Mouse (Mus musculus) kidney, adult 2 months (tissue): ENCODE data around the gene Olfr1532-ps1. TPM values are rescaled to one million over a fixed set of nuclear protein-coding genes. Genes with fewer than 3 reads are reported as not detected.
"Not testable (repeated sequence)": the region's sequence is repeated elsewhere in the genome, so short reads cannot be mapped to it uniquely, and the experiment has no call there.

ENCODE experiments used
- DNase-seq: peaks from one replicate; pipeline ENCODE4 v3.0.0; 2021
- H3K27ac ChIP-seq: fragments of 200-500 bp; 2 replicates; pipeline ENCODE4 v1.5.1; 2012; ENCODE audit warnings: low read depth, low read length, control low read depth, inconsistent platforms; ENCODE audit not compliant: insufficient read depth
- H3K27me3 ChIP-seq: fragments of 200-500 bp; replicated peaks from 2 replicates; pipeline ENCODE4 v1.6.1; 2012; ENCODE audit warnings: mild to moderate bottlenecking, moderate library complexity, low read length, inconsistent platforms; ENCODE audit not compliant: control insufficient read depth, insufficient read depth
- H3K36me3 ChIP-seq: fragments of 200-500 bp; 2 replicates; pipeline ENCODE4 v1.6.1; 2012; ENCODE audit warnings: mild to moderate bottlenecking, moderate library complexity, low read length, inconsistent platforms; ENCODE audit not compliant: control insufficient read depth, insufficient read depth
- H3K4me1 ChIP-seq: fragments of 200-500 bp; 2 replicates; pipeline ENCODE4 v1.6.1; 2011; ENCODE audit warnings: low read length; ENCODE audit not compliant: control insufficient read depth, insufficient read depth
- H3K4me3 ChIP-seq: fragments of 200-500 bp; 2 replicates; pipeline ENCODE4 v1.5.1; 2011; ENCODE audit warnings: mild to moderate bottlenecking, low read depth, low read length, control low read depth; ENCODE audit not compliant: insufficient read depth
- CTCF ChIP-seq: fragments of 200-500 bp; conservative IDR thresholded peaks from 2 replicates; pipeline ENCODE4 v1.5.1; 2011; ENCODE audit warnings: low read depth, mild to moderate bottlenecking, control low read depth, low read length, moderate library complexity, mixed read lengths; ENCODE audit not compliant: insufficient read depth, insufficient read length
- POLR2A ChIP-seq: fragments of 200-500 bp; IDR thresholded peaks from one replicate; pipeline ENCODE4 v1.6.1; 2011; ENCODE audit warnings: low read depth, low read length, control low read depth
- WGBS: fragments of 180-500 bp; shearing (Covaris S2); methylation state at CpG from one replicate; pipeline ENCODE4 v1.1.7; 2018; 5-methylcytosine and 5-hydroxymethylcytosine counted together
- polyA plus RNA-seq: library from polyadenylated mRNA; depleted of rRNA; stranded (reverse); fragments of >200 nt; gene quantifications from 2 replicates; pipeline ENCODE4 v1.2.3, GENCODE M21; 2012; rRNA removed

The Olfr1532-ps1 gene
- polyA plus RNA-seq: not detected in 2 replicates

GRCm38 (mm10) chr7:106907676-106908075 is at the start of gene Olfr1532-ps1:
TSS of gene Olfr1532-ps1 (plus strand) at chr7:106908001.
- Histone ChIP-seq H3K4me1 (no peaks in the 10 kb centered on the region), H3K4me3 (no peak within 1 kb of the TSS), H3K27ac (no peak within 1 kb of the TSS), H3K36me3 (no peaks in the 10 kb centered on the region), H3K27me3 (no peaks in the 10 kb centered on the region)
- WGBS: 65% methylated on average over 2 of the region's 2 CpGs
- no peak for DNase-seq
- no peak for TF ChIP-seq POLR2A
- TF ChIP-seq CTCF: no peak

DNA sequence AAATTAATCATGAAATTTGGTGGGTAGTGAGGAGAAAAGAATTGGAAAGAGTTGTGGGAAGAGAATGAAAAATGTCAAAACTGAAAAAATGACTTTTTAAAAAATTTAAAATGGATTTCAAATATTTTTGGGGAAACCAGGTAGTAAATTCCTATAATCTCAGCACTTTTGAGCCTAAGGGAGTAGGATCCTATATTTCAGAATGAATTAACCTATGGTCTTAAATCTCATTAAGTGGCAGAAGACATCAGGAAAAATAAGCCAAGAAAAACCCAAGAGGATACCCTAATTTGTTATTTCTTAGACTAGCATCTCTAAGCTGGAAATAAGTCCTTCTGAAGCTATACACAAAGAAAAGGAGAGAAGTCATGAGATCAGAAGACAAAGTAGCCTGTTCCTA is 44.9 kb upstream of the Olfr1532-ps1 start, which contains the start of gene Olfr704:
Olfr704 (plus strand) TSS at position 301 of the 400 bp plus-strand sequence.
- no peaks in the 10 kb centered on the region for H3K36me3 ChIP-seq
- H3K4me1 ChIP-seq: no peaks in the 10 kb centered on the region
- no peak within 1 kb of the TSS for H3K4me3 ChIP-seq
- no peak within 1 kb of the TSS for H3K27ac ChIP-seq
- DNase-seq: no peak
- no peaks in the 10 kb centered on the region for H3K27me3 ChIP-seq
- no peak for TF ChIP-seq CTCF
- no peak for TF ChIP-seq POLR2A

DNA sequence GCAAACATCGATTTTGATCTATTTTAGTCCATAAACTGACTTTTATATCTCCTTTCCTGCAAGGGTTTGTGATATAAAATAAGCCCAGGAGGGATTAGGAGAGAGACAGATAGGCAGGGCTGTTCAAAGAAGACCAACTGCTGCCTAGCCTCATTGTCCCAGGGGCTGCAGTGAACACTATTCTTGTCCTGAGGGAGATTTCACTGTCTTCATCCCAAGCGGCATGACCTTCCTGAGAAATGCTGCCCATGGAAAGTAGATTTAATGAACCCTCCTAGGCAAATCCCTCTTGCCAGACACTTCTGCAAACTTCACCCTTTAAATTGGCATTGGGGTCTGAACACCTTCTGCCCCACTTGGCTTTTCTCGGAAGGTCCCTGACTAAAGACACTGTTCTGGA is 31.0 kb upstream of the Olfr1532-ps1 start, which contains the start of gene Olfr705:
Olfr705 (minus strand) TSS at position 101 of the 400 bp plus-strand sequence.
- TF ChIP-seq POLR2A: no peak
- no peak for TF ChIP-seq CTCF
- H3K4me1 ChIP-seq: no peaks in the 10 kb centered on the region

DNA sequence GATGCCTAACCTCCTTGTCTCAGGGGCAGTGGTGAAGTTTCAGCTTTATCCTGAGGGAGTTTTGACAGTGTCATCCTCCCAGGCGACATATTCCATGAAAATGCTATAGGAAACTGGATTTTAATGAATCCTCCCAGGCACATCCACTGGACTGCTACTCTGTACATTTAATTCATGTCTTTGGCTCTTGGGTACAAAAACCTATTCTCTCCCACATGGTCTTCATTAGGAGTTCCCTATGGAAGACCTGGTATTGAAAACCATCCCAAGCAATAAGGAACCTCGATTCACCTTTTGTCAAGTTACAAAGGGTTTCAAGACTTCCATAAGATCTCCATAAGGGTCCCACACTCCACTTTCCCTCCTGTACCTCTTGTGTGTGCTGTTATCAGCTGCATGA is 19.7 kb upstream of the Olfr1532-ps1 start, which contains the start of gene Olfr706:
Olfr706 (minus strand) TSS at position 101 of the 400 bp plus-strand sequence.
- no peak for TF ChIP-seq CTCF
- no peak for TF ChIP-seq POLR2A
- no peak within 1 kb of the TSS for H3K4me3 ChIP-seq
- H3K27me3 ChIP-seq: no peaks in the 10 kb centered on the region
- H3K27ac ChIP-seq: no peak within 1 kb of the TSS
- 68% methylated on average over 2 of the region's 2 CpGs for WGBS
- H3K36me3 ChIP-seq: no peaks in the 10 kb centered on the region
- H3K4me1 ChIP-seq: no peaks in the 10 kb centered on the region
- DNase-seq: no peak

More for the DNA sequence above, 31.0 kb upstream of the Olfr1532-ps1 start, which contains the start of gene Olfr705:
- Histone ChIP-seq H3K27ac (no peak within 1 kb of the TSS), H3K4me3 (no peak within 1 kb of the TSS), H3K36me3 (no peaks in the 10 kb centered on the region), H3K27me3 (no peaks in the 10 kb centered on the region)
- no peak for DNase-seq
- WGBS: 80% methylated on average over 3 of the region's 3 CpGs

DNA sequence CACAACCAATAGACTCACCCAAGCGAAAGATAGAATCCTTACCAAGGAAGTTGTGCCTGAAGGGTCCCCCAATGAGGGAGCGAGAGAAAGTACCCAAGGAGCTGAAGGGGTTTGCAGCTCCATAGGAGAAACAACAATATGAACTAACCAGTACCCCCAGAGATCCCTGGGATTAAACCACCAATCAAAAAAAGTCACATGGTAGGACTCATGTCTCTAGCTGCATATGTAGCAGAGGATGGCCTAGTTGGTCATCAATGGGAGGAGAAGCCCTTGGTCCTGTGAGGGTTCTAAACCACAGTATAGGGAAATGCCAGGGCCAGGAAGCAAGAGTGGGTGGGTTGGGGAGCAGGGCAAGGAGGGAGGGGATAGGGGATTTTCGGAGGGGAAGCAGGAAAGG is 6.7 kb upstream of the Olfr1532-ps1 start, which contains the start of gene Olfr707:
Olfr707 (minus strand) TSS at position 101 of the 400 bp plus-strand sequence.
- DNase-seq, H3K4me1 ChIP-seq, H3K27ac ChIP-seq, H3K27me3 ChIP-seq, H3K36me3 ChIP-seq, H3K4me3 ChIP-seq: not testable (repeated sequence)
- WGBS: 74% methylated on average over 3 of the region's 3 CpGs

DNA sequence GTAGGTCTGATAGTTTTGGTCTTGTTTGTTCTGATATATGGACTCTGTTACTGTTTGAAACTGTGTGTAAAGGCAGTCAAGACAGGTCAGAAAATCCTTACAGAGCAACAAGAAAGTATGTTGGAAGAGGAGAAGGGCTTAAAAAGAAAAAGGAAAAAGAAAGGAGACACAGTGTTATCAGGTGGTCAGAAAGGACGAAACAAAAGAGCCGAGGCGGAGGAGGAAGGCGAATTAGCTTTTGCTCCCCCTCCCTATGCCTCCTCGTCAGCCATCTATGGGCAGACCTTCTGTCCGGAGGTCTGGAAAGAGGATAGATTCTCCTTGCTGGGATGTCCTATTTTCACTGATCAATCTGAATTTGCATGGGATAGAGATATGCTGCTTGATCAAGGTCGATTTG is 13.2 kb downstream of the Olfr1532-ps1 start:
- H3K36me3 ChIP-seq: not testable (repeated sequence)

GRCm38 (mm10) chr7:106932119-106932518 is 24.3 kb downstream of the Olfr1532-ps1 start, which contains the start of gene Olfr709-ps1:
TSS of gene Olfr709-ps1 (minus strand) at chr7:106932219.
- no peak within 1 kb of the TSS for H3K27ac ChIP-seq
- H3K27me3 ChIP-seq: no peaks in the 10 kb centered on the region
- H3K4me3 ChIP-seq: no peak within 1 kb of the TSS
- no peak for DNase-seq
- no peaks in the 10 kb centered on the region for H3K36me3 ChIP-seq
- no peaks in the 10 kb centered on the region for H3K4me1 ChIP-seq
- TF ChIP-seq CTCF (no peak), POLR2A (no peak)

More for the DNA sequence above, 13.2 kb downstream of the Olfr1532-ps1 start:
- not testable (repeated sequence) for H3K4me3 ChIP-seq, H3K27ac ChIP-seq, H3K4me1 ChIP-seq, H3K27me3 ChIP-seq, DNase-seq
- 91% methylated on average over 7 of the region's 7 CpGs for WGBS

GRCm38 (mm10) chr7:106948212-106948611 is 40.4 kb downstream of the Olfr1532-ps1 start, which contains the start of gene Olfr710:
TSS of gene Olfr710 (minus strand) at chr7:106948312.
- Histone ChIP-seq H3K4me3 (no peak within 1 kb of the TSS), H3K27ac (no peak within 1 kb of the TSS), H3K36me3 (no peaks in the 10 kb centered on the region), H3K4me1 (no peaks in the 10 kb centered on the region), H3K27me3 (no peaks in the 10 kb centered on the region)
- DNase-seq: no peak
- TF ChIP-seq POLR2A: no peak
- WGBS: 68% methylated on average over 3 of the region's 3 CpGs
